Mouse (Mus musculus) intestine, embryonic 16.5 days (tissue): ENCODE measurements around the gene Hist2h2aa1. TPM values are rescaled to one million over a fixed set of nuclear protein-coding genes. Genes with fewer than 3 reads are reported as not detected.
"Not testable (repeated sequence)": the region's sequence is repeated elsewhere in the genome, so short reads cannot be mapped to it uniquely, and the experiment has no call there.

Experiments used
- ATAC-seq: fragments of 200-750 bp; cut with Nextera tagmentation; 2 replicates; pipeline ENCODE4 v1.8.0; 2017; ENCODE audit warnings: moderate TSS enrichment, moderate library complexity
- H3K27ac ChIP-seq: fragments of 300-500 bp; sonication (generic); 2 replicates; pipeline ENCODE4 v1.5.1; 2014; ENCODE audit warnings: mild to moderate bottlenecking, low read length
- H3K27me3 ChIP-seq: fragments of 300-500 bp; sonication (generic); replicated peaks from 2 replicates; pipeline ENCODE4 v1.6.1; 2014; ENCODE audit warnings: low read length, control low read depth, mixed read lengths; ENCODE audit not compliant: control insufficient read depth, insufficient read depth
- H3K36me3 ChIP-seq: fragments of 300-500 bp; sonication (generic); 2 replicates; pipeline ENCODE4 v1.6.1; 2014; ENCODE audit warnings: low read length, control low read depth; ENCODE audit not compliant: control insufficient read depth, insufficient read depth
- H3K4me1 ChIP-seq: fragments of 300-500 bp; sonication (generic); 2 replicates; pipeline ENCODE4 v1.6.1; 2014; ENCODE audit warnings: low read length, control low read depth, mixed read lengths; ENCODE audit not compliant: control insufficient read depth, insufficient read depth
- H3K4me2 ChIP-seq: fragments of 300-500 bp; sonication (generic); 2 replicates; pipeline ENCODE4 v1.6.1; 2014; ENCODE audit warnings: low read depth, low read length, control low read depth
- H3K4me3 ChIP-seq: fragments of 300-500 bp; sonication (generic); 2 replicates; pipeline ENCODE4 v1.5.1; 2014; ENCODE audit warnings: mild to moderate bottlenecking, low read length
- H3K9ac ChIP-seq: fragments of 300-500 bp; sonication (generic); 2 replicates; pipeline ENCODE4 v1.6.1; 2014; ENCODE audit warnings: low read depth, low read length
- H3K9me3 ChIP-seq: fragments of 300-500 bp; sonication (generic); 2 replicates; pipeline ENCODE4 v1.6.1; 2016; ENCODE audit warnings: low read length, control low read depth; ENCODE audit not compliant: control insufficient read depth
- WGBS: fragments of 180-500 bp; shearing (Covaris S2); extraction: QIAGEN DNeasy Blood & Tissue Kit; methylation state at CpG from one replicate; pipeline ENCODE4 v1.1.7; 2014; 5-methylcytosine and 5-hydroxymethylcytosine counted together
- polyA plus RNA-seq: library from polyadenylated mRNA; unstranded; fragments of >200 nt; fragmentation: Nextera tagmentation; extraction: Ambion mirVana; gene quantifications from 2 replicates; pipeline ENCODE4 v1.2.1, GENCODE M21; 2015

Hist2h2aa1 gene
- polyA plus RNA-seq, 1 experiment from 2014 or later = 13.7 TPM

- 21% methylated on average over 15 of the region's 15 CpGs for WGBS
- Histone ChIP-seq H3K4me3 (no peak overlapping the region), H3K36me3 (no peaks in the 10 kb centered on the region), H3K9me3 (no peaks in the 10 kb centered on the region), H3K27me3 (no peaks in the 10 kb centered on the region), H3K9ac (no peak overlapping the region), H3K4me2 (no peak overlapping the region), H3K4me1 (no peaks in the 10 kb centered on the region), H3K27ac (no peak overlapping the region)
- no peak for ATAC-seq
These were observed 36.1 kb upstream of the Hist2h2aa1 start for GRCm38 (mm10) chr3:96209242-96209641.

GRCm38 (mm10) chr3:96219191-96219641 is 26.1 kb upstream of the Hist2h2aa1 start:
- H3K36me3 ChIP-seq = no peaks in the 10 kb centered on the region
- no peaks in the 10 kb centered on the region for H3K27me3 ChIP-seq
- H3K9me3 ChIP-seq = no peaks in the 10 kb centered on the region
- peak overlapping the region; percentile 100 for H3K27ac ChIP-seq
- H3K9ac ChIP-seq = peak overlapping the region; percentile 73
- peak overlapping the region; percentile 68 for H3K4me3 ChIP-seq
- H3K4me2 ChIP-seq = peak overlapping the region; percentile 85
- peak; percentile 7; the same call in 1 of the 2 replicates for ATAC-seq
- under 1% methylated on average over 12 of the region's 12 CpGs for WGBS
- peaks cover 18% of the 10 kb centered on the region for H3K4me1 ChIP-seq

GRCm38 (mm10) chr3:96219661-96220130 is 25.6 kb upstream of the Hist2h2aa1 start, which contains the start of the genes Bola1 and Hist2h2ab:
Gene Bola1 (minus strand): TSS chr3:96219709.
Gene Hist2h2ab (plus strand): TSS chr3:96219865.
- Histone ChIP-seq H3K27ac (peak within 1 kb of the TSS; percentile 100), H3K9ac (peak within 1 kb of the TSS; percentile 84), H3K36me3 (no peaks in the 10 kb centered on the region), H3K9me3 (no peaks in the 10 kb centered on the region), H3K4me1 (peaks cover 18% of the 10 kb centered on the region), H3K4me2 (peak within 1 kb of the TSS; percentile 85), H3K27me3 (no peaks in the 10 kb centered on the region), H3K4me3 (peak within 1 kb of the TSS; percentile 68)
- under 1% methylated on average over 36 of the region's 37 CpGs for WGBS
- peak; percentile 85 for ATAC-seq

GRCm38 (mm10) chr3:96220131-96220764 is 25.0 kb upstream of the Hist2h2aa1 start:
- not testable (repeated sequence) for H3K9me3 ChIP-seq, H3K36me3 ChIP-seq, H3K27me3 ChIP-seq
- Histone ChIP-seq H3K27ac (peak overlapping the region; percentile 100), H3K4me2 (peak overlapping the region; percentile 85), H3K4me3 (peak overlapping the region; percentile 68), H3K4me1 (peaks cover 18% of the 10 kb centered on the region), H3K9ac (peak overlapping the region; percentile 84)
- peak; percentile 28 for ATAC-seq
- whole genome bisulfite sequencing = under 1% methylated on average over 25 of the region's 47 CpGs

GRCm38 (mm10) chr3:96220765-96221639 is 24.3 kb upstream of the Hist2h2aa1 start, which contains the start of the genes Hist2h2ac and Hist2h2be:
Gene Hist2h2ac (minus strand): TSS chr3:96220880.
Gene Hist2h2be (plus strand): TSS chr3:96221119.
- WGBS = under 1% methylated on average over 43 of the region's 43 CpGs
- no peaks in the 10 kb centered on the region for H3K27me3 ChIP-seq
- H3K4me3 ChIP-seq = peak within 1 kb of the TSS; percentile 68

GRCm38 (mm10) chr3:96221640-96222038 is 23.7 kb upstream of the Hist2h2aa1 start:
- Histone ChIP-seq H3K9ac (peak overlapping the region; percentile 74), H3K9me3 (no peaks in the 10 kb centered on the region), H3K27me3 (no peaks in the 10 kb centered on the region), H3K27ac (peak overlapping the region; percentile 100), H3K36me3 (no peaks in the 10 kb centered on the region), H3K4me2 (peak overlapping the region; percentile 85), H3K4me3 (peak overlapping the region; percentile 68), H3K4me1 (peaks cover 18% of the 10 kb centered on the region)
- 27% methylated on average over 9 of the region's 9 CpGs for WGBS
- ATAC-seq = no peak

More at GRCm38 (mm10) chr3:96220765-96221639, 24.3 kb upstream of the Hist2h2aa1 start, which contains the start of the genes Hist2h2ac and Hist2h2be:
- H3K4me1 ChIP-seq = peaks cover 18% of the 10 kb centered on the region
- peak within 1 kb of the TSS; percentile 100 for H3K27ac ChIP-seq
- peak; percentile 94 for ATAC-seq
- H3K9ac ChIP-seq = peak within 1 kb of the TSS; percentile 84
- H3K9me3 ChIP-seq = no peaks in the 10 kb centered on the region
- H3K36me3 ChIP-seq = no peaks in the 10 kb centered on the region
- peak within 1 kb of the TSS; percentile 85 for H3K4me2 ChIP-seq

- no peak for ATAC-seq
- Histone ChIP-seq H3K27me3 (no peaks in the 10 kb centered on the region), H3K4me3 (peak overlapping the region; percentile 68), H3K4me2 (peak overlapping the region; percentile 85), H3K9me3 (no peaks in the 10 kb centered on the region), H3K4me1 (peaks cover 18% of the 10 kb centered on the region), H3K27ac (no peak overlapping the region), H3K9ac (no peak overlapping the region), H3K36me3 (no peaks in the 10 kb centered on the region)
- WGBS = 84% methylated on average over 4 of the region's 4 CpGs
These were observed 22.5 kb upstream of the Hist2h2aa1 start for GRCm38 (mm10) chr3:96222774-96223173.

- no peaks in the 10 kb centered on the region for H3K27me3 ChIP-seq
- peaks cover 16% of the 10 kb centered on the region for H3K4me1 ChIP-seq
- no peaks in the 10 kb centered on the region for H3K36me3 ChIP-seq
- no peaks in the 10 kb centered on the region for H3K9me3 ChIP-seq
- H3K4me2 ChIP-seq = no peak overlapping the region
- H3K9ac ChIP-seq = no peak overlapping the region
- ATAC-seq = no peak
- no peak overlapping the region for H3K27ac ChIP-seq
- 46% methylated on average over 2 of the region's 2 CpGs for WGBS
- no peak overlapping the region for H3K4me3 ChIP-seq
These were observed 19.9 kb upstream of the Hist2h2aa1 start for GRCm38 (mm10) chr3:96225421-96225820.
